Mouse (Mus musculus): ENCODE results near the gene Vmn1r236.

The Vmn1r236 gene

GRCm38 (mm10) chr17:21282642-21283041 lies at the start of gene Vmn1r236:
TSS of gene Vmn1r236 (plus strand) at chr17:21282942.
- DNase-seq (ENCODE audit: low spot score in 2 of 2): no peak

- no peak for DNase-seq (ENCODE audit: low spot score in 2 of 2)
Measured at GRCm38 (mm10) chr17:21256111-21256510, 26.6 kb upstream of the Vmn1r236 start, which contains the start of gene Vmn1r235. TSS of gene Vmn1r235 (plus strand) at chr17:21256411.

DNA sequence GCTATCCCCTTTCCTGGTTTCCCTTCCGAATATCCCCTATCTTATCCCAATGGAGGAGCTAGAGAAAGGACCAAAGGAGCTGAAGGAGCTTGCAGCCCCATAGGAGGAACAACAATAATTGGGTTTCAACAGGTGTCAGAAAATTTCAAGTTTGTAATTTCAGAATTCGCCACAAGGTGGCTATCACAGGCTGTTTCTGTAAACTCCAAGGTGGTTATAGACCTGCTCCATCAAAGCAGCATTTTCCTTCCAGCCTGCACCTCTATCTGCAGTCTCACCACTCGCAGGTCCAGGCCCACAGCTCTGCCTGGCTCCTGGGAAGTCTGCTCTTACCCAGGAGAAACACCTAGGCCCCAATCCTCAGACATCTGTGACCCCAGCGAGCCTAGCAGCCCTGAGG lies 10.6 kb upstream of the Vmn1r236 start:
- peak in 1 of 2 experiments; percentile 11 for DNase-seq (ENCODE audit: low spot score in 2 of 2)

- no peak for DNase-seq (ENCODE audit: low spot score in 2 of 2)
Measured at GRCm38 (mm10) chr17:21284395-21284794, 1.7 kb downstream of the Vmn1r236 start.

DNA sequence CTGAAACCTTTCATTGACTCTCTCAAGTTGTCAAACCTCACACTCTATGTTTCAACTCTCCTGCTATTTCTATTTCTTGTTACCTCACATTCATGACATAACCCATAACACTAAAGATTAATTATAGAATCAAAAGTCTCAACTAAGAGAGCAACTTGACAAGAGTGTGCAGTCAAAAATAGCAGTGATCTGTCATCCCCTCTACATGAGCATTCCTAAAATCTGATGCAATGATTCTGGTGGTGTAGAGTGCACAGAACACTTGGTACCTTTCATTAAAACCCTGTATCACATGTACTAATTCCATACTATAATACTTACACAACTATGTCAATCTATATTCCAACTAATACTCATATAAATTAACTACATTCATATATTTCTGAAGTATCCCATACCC lies 7.0 kb downstream of the Vmn1r236 start:
- DNase-seq (ENCODE audit: low spot score in 2 of 2): no peak

GRCm38 (mm10) chr17:21311565-21311964 lies 28.8 kb downstream of the Vmn1r236 start, which contains the start of gene Vmn1r237:
TSS of gene Vmn1r237 (plus strand) at chr17:21311865.
- no peak for DNase-seq (ENCODE audit: low spot score in 2 of 2)
